Mouse (Mus musculus) adrenal gland, adult 2 months (tissue): ENCODE results near the gene Efhc2. TPM values are rescaled to one million over a fixed set of nuclear protein-coding genes. Genes with fewer than 3 reads are reported as not detected.

Source experiments
- DNase-seq: peaks from one replicate; pipeline ENCODE4 v3.0.0; 2021
- long read RNA-seq: library from polyadenylated mRNA; stranded (forward); transcript quantifications from one replicate; pipeline ENCODE4 v2.0.0, GENCODE M21; 2021
- polyA plus RNA-seq: library from polyadenylated mRNA; depleted of rRNA; stranded (reverse); fragments of >200 nt; gene quantifications from 2 replicates; pipeline ENCODE4 v1.2.3, GENCODE M21; 2012; rRNA removed
- total RNA-seq, 2 experiments: library from RNA; stranded (reverse); gene quantifications; 2 replicates each; pipeline ENCODE4 v1.2.3; 2021

The Efhc2 gene
- 1 to 10 TPM; 1.1 to 1.8 TPM for total RNA-seq
- 0.03 TPM in 1 of 2 replicates, not detected in the other for polyA plus RNA-seq
- long read RNA-seq, partial matches to known transcripts, result 1 of 2 reads
- long read RNA-seq, other reads (novel, unspliced or antisense), result 0 of 2 reads

- DNase-seq, result peak; percentile 24
These were observed at the start of gene Efhc2 for GRCm38 (mm10) chrX:17319126-17319583. TSS of gene Efhc2 (minus strand) at chrX:17319368.

GRCm38 (mm10) chrX:17365114-17365513, 45.9 kb upstream of the Efhc2 start:
- DNase-seq, result no peak

- DNase-seq, result no peak
These were observed 18.8 kb downstream of the Efhc2 start for GRCm38 (mm10) chrX:17300349-17300880.

- no peak for DNase-seq
These were observed 35.3 kb downstream of the Efhc2 start for GRCm38 (mm10) chrX:17283899-17284298.

GRCm38 (mm10) chrX:17225141-17225540, 94.0 kb downstream of the Efhc2 start:
- DNase-seq, result no peak

GRCm38 (mm10) chrX:17217451-17217850, 101.7 kb downstream of the Efhc2 start:
- no peak for DNase-seq

- DNase-seq, result no peak
These were observed 105.7 kb downstream of the Efhc2 start for GRCm38 (mm10) chrX:17213515-17213914.

- no peak for DNase-seq
These were observed 143.4 kb downstream of the Efhc2 start for GRCm38 (mm10) chrX:17175748-17176147.

GRCm38 (mm10) chrX:17165638-17166037, 153.5 kb downstream of the Efhc2 start:
- no peak for DNase-seq
